Mouse (Mus musculus) cortical plate, adult 2 months (tissue): ENCODE measurements around the gene Ddx54.

Experiments
- CTCF ChIP-seq: fragments of 200-500 bp; IDR thresholded peaks from 2 replicates; pipeline ENCODE4 v1.5.1; 2011; ENCODE audit warnings: mild to moderate bottlenecking, control low read depth, low read length; ENCODE audit not compliant: insufficient read depth; ENCODE audit errors: extremely low read depth
- POLR2A ChIP-seq: fragments of 200-500 bp; IDR thresholded peaks from 2 replicates; pipeline ENCODE4 v1.6.1; 2011; ENCODE audit warnings: mild to moderate bottlenecking, low read length, control low read depth; ENCODE audit not compliant: insufficient read depth; ENCODE audit errors: extremely low read depth

GRCm38 (mm10) chr5:120605688-120606087, 6.9 kb upstream of the Ddx54 start:
- peak; percentile 94 for TF ChIP-seq CTCF
- TF ChIP-seq POLR2A = peak; percentile 54
